Comparison of ENCODE assay signal across 16 mouse cellular contexts in genomic region chr10:83858689-83859088, GRCm38 (mm10).
A peak's percentile ranks its signal among the peaks of the same experiment; 100 is the strongest.
DNase-seq lines count a peak whose midpoint lies in the region; ATAC-seq and TF ChIP-seq lines count a peak whose summit lies in the region.
"Had no signal": no experiment of that assay in that cellular context is flagged by ENCODE, and none has a peak within 500 bp of the region (broad histone marks: within the 10 kb centered on the region; RNA-seq: fewer than 3 reads in every experiment).

No protein-coding gene starts in this region.

- TF ChIP-seq CTCF in intestine, postnatal 0 days (IDR thresholded peaks at IDR 0.05; ENCODE audit: low read depth) = no peak

- H3K4me1 ChIP-seq in heart, embryonic 10.5 days = 0 out of 2 replicates have a peak, but pooled peaks cover 3% of the 10 kb centered on the region
- H3K4me1 ChIP-seq in heart, embryonic 12.5 days (replicated peaks) = no peaks in the 10 kb centered on the region; the same call in 1 of the 2 replicates
- H3K4me1 ChIP-seq in lung, embryonic 15.5 days = peaks cover 20% of the 10 kb centered on the region
- H3K4me1 ChIP-seq in intestine, postnatal 0 days (replicated peaks; ENCODE audit: control insufficient read depth, insufficient read depth, low read length) = no peaks in the 10 kb centered on the region

- H3K36me3 ChIP-seq in heart, embryonic 10.5 days = no peaks in the 10 kb centered on the region
- H3K36me3 ChIP-seq in heart, embryonic 12.5 days = no peaks in the 10 kb centered on the region
- H3K36me3 ChIP-seq in lung, embryonic 15.5 days = no peaks in the 10 kb centered on the region
- H3K36me3 ChIP-seq in intestine, postnatal 0 days (ENCODE audit: control insufficient read depth, insufficient read depth) = no peaks in the 10 kb centered on the region

- 0 out of 2 replicates have a peak overlapping the region, but pooled peaks have one; percentile 39 for H3K27ac ChIP-seq in heart, embryonic 10.5 days
- H3K27ac ChIP-seq in heart, embryonic 12.5 days (ENCODE audit: poor library complexity, severe bottlenecking) = no peak overlapping the region
- peak overlapping the region; percentile 57 for H3K27ac ChIP-seq in lung, embryonic 15.5 days
- H3K27ac ChIP-seq in intestine, postnatal 0 days (ENCODE audit: low read depth, low read length) = no peak overlapping the region
- H3K27ac ChIP-seq: liver, embryonic 14.5 days had no signal

- DNase-seq in adrenal gland, adult (ENCODE audit: inconsistent age in 2 of 2, low spot score in 1 of 2) = peak; percentile 18 to 51
- DNase-seq in adrenal gland, postnatal 4 days (ENCODE audit: low spot score in 2 of 2) = no peak
- no peak for DNase-seq in heart, embryonic 10.5 days (ENCODE audit: low spot score)
- no peak for DNase-seq in lung, postnatal 4 days
- DNase-seq in left cerebral cortex, postnatal 14 days (ENCODE audit: low spot score in 2 of 2) = no peak
- DNase-seq: gastrocnemius, postnatal 14 days; kidney, adult 18-20 months; right cerebral cortex, postnatal 14 days; thymus, postnatal 36 days had no signal

- no peak overlapping the region for H3K4me3 ChIP-seq in heart, embryonic 10.5 days
- H3K4me3 ChIP-seq in heart, embryonic 12.5 days = no peak overlapping the region
- H3K4me3 ChIP-seq in lung, embryonic 15.5 days = no peak overlapping the region
- no peak overlapping the region for H3K4me3 ChIP-seq in intestine, postnatal 0 days (ENCODE audit: low read depth, low read length)

- intact Hi-C loops in left cerebral cortex, postnatal 14 days (cut with DNase I) = no loop called here

- ATAC-seq in heart, embryonic 12.5 days (ENCODE audit: insufficient number of reproducible peaks, low FRiP score) = no peak
- ATAC-seq in lung, embryonic 15.5 days (ENCODE audit: borderline replicate concordance, extremely low read depth, low FRiP score, low TSS enrichment) = no peak
- no peak for ATAC-seq in intestine, postnatal 0 days
- ATAC-seq: CD4-positive, CD25-positive, alpha-beta regulatory T cell, adult 4 months; midbrain, embryonic 16.5 days; Patski had no signal

- H3K9me3 ChIP-seq in heart, embryonic 10.5 days = no peaks in the 10 kb centered on the region
- no peaks in the 10 kb centered on the region for H3K9me3 ChIP-seq in heart, embryonic 12.5 days (replicated peaks)
- H3K9me3 ChIP-seq in lung, embryonic 15.5 days = no peaks in the 10 kb centered on the region
- H3K9me3 ChIP-seq in intestine, postnatal 0 days (ENCODE audit: control insufficient read depth) = no peaks in the 10 kb centered on the region

- no peaks in the 10 kb centered on the region for H3K27me3 ChIP-seq in heart, embryonic 10.5 days (ENCODE audit: insufficient read depth, poor library complexity, severe bottlenecking)
- H3K27me3 ChIP-seq in heart, embryonic 12.5 days (replicated peaks) = no peaks in the 10 kb centered on the region
- no peaks in the 10 kb centered on the region for H3K27me3 ChIP-seq in lung, embryonic 15.5 days
- no peaks in the 10 kb centered on the region for H3K27me3 ChIP-seq in intestine, postnatal 0 days (replicated peaks; ENCODE audit: control insufficient read depth, insufficient read depth, low read length)
- H3K27me3 ChIP-seq: Patski had no signal

- no peak overlapping the region for H3K9ac ChIP-seq in heart, embryonic 12.5 days
- H3K9ac ChIP-seq in lung, embryonic 15.5 days = no peak overlapping the region
- H3K9ac ChIP-seq in intestine, postnatal 0 days (ENCODE audit: low read depth, low read length) = no peak overlapping the region
- H3K9ac ChIP-seq: liver, embryonic 14.5 days had no signal

- 71% methylated on average over 6 of the region's 6 CpGs for WGBS in heart, embryonic 10.5 days
- 71% methylated on average over 6 of the region's 6 CpGs for WGBS in heart, embryonic 12.5 days
- 43% methylated on average over 6 of the region's 6 CpGs for WGBS in lung, embryonic 15.5 days
- 49% methylated on average over 6 of the region's 6 CpGs for WGBS in intestine, postnatal 0 days

- no peak overlapping the region for H3K4me2 ChIP-seq in heart, embryonic 12.5 days
- no peak overlapping the region for H3K4me2 ChIP-seq in lung, embryonic 15.5 days
- no peak overlapping the region for H3K4me2 ChIP-seq in intestine, postnatal 0 days (replicated peaks; ENCODE audit: low read depth)

Comparison
In these comparisons a context has a peak if more than half of its experiments do, and no peak if none do; other contexts are left out.
1. DNase-seq: peak in adrenal gland, adult (2 of 2); none in adrenal gland, postnatal 4 days (0 of 2), heart, embryonic 10.5 days (single experiment), lung, postnatal 4 days (0 of 2) and left cerebral cortex, postnatal 14 days (0 of 2).
2. H3K27ac ChIP-seq: peak in heart, embryonic 10.5 days (single experiment) and lung, embryonic 15.5 days (single experiment); none in heart, embryonic 12.5 days (single experiment) and intestine, postnatal 0 days (single experiment).